Mouse (Mus musculus) liver, embryonic 16.5 days (tissue): ENCODE measurements around the gene Gp1ba. TPM values are rescaled to one million over a fixed set of nuclear protein-coding genes. Genes with fewer than 3 reads are reported as not detected.
A peak's percentile ranks its signal among the peaks of the same experiment; 100 is the strongest.

ENCODE experiments used
- ATAC-seq: fragments of 200-750 bp; cut with Nextera tagmentation; 2 replicates; pipeline ENCODE4 v1.8.0; 2017; ENCODE audit warnings: low read depth, mild to moderate bottlenecking, moderate number of reproducible peaks, moderate library complexity
- H3K27ac ChIP-seq: fragments of 300-500 bp; sonication (generic); 2 replicates; pipeline ENCODE4 v1.5.1; 2014; ENCODE audit warnings: mild to moderate bottlenecking, low read length
- H3K27me3 ChIP-seq: fragments of 300-500 bp; sonication (generic); 2 replicates; pipeline ENCODE4 v1.6.1; 2014; ENCODE audit warnings: low read depth, low read length, mixed read lengths; ENCODE audit not compliant: control insufficient read depth, insufficient read depth
- H3K36me3 ChIP-seq: fragments of 300-500 bp; sonication (generic); 2 replicates; pipeline ENCODE4 v1.6.1; 2014; ENCODE audit warnings: mild to moderate bottlenecking; ENCODE audit not compliant: control insufficient read depth, insufficient read depth
- H3K4me1 ChIP-seq: fragments of 300-500 bp; sonication (generic); 2 replicates; pipeline ENCODE4 v1.6.1; 2014; ENCODE audit warnings: low read depth, low read length, mixed read lengths; ENCODE audit not compliant: control insufficient read depth
- H3K4me2 ChIP-seq: fragments of 300-500 bp; sonication (generic); 2 replicates; pipeline ENCODE4 v1.6.1; 2014; ENCODE audit warnings: low read depth, low read length, mixed read lengths
- H3K4me3 ChIP-seq: fragments of 300-500 bp; sonication (generic); 2 replicates; pipeline ENCODE4 v1.5.1; 2014; ENCODE audit warnings: low read depth, mild to moderate bottlenecking, low read length
- H3K9ac ChIP-seq: fragments of 300-500 bp; sonication (generic); 2 replicates; pipeline ENCODE4 v1.6.1; 2014; ENCODE audit warnings: low read depth, low read length
- H3K9me3 ChIP-seq: fragments of 300-500 bp; sonication (generic); replicated peaks from 2 replicates; pipeline ENCODE4 v1.6.1; 2016; ENCODE audit warnings: low read length; ENCODE audit not compliant: control insufficient read depth
- WGBS: fragments of 180-500 bp; shearing (Covaris S2); extraction: QIAGEN DNeasy Blood & Tissue Kit; methylation state at CpG from one replicate; pipeline ENCODE4 v1.1.7; 2014; ENCODE audit not compliant: insufficient replicate concordance; 5-methylcytosine and 5-hydroxymethylcytosine counted together
- polyA plus RNA-seq: library from polyadenylated mRNA; unstranded; fragments of >200 nt; fragmentation: Nextera tagmentation; extraction: Ambion mirVana; gene quantifications from 2 replicates; pipeline ENCODE4 v1.2.1, GENCODE M21; 2015

Gene Gp1ba
- polyA plus RNA-seq, 1 experiment from 2014 or later, result 3.9 TPM

DNA sequence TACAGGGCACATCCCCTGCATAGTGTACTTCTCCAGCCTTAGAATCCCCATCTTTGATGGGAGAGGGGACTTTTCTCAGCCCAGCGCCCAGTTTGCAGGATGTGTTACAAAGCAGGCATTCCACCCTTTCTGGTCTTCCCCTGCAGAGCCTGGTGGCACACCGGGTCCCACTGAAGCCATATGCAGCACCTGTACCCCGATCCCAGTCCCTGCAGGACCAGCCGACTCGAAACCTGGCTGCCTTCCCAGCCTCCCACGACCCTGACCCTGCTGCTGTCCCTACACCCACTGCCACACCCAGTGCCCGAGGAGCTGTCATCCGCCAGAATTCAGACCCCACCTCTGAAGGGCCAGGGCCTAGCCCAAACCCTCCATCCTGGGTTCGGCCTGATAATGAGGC, 31.3 kb upstream of the Gp1ba start:
- no peak overlapping the region for H3K27ac ChIP-seq
- 61% methylated on average over 9 of the region's 9 CpGs for WGBS
- H3K4me3 ChIP-seq, result no peak overlapping the region
- no peak overlapping the region for H3K4me2 ChIP-seq
- H3K9me3 ChIP-seq, result no peaks in the 10 kb centered on the region
- ATAC-seq, result no peak
- H3K36me3 ChIP-seq, result peaks cover 2% of the 10 kb centered on the region
- no peaks in the 10 kb centered on the region for H3K4me1 ChIP-seq
- H3K27me3 ChIP-seq, result no peaks in the 10 kb centered on the region
- no peak overlapping the region for H3K9ac ChIP-seq

DNA sequence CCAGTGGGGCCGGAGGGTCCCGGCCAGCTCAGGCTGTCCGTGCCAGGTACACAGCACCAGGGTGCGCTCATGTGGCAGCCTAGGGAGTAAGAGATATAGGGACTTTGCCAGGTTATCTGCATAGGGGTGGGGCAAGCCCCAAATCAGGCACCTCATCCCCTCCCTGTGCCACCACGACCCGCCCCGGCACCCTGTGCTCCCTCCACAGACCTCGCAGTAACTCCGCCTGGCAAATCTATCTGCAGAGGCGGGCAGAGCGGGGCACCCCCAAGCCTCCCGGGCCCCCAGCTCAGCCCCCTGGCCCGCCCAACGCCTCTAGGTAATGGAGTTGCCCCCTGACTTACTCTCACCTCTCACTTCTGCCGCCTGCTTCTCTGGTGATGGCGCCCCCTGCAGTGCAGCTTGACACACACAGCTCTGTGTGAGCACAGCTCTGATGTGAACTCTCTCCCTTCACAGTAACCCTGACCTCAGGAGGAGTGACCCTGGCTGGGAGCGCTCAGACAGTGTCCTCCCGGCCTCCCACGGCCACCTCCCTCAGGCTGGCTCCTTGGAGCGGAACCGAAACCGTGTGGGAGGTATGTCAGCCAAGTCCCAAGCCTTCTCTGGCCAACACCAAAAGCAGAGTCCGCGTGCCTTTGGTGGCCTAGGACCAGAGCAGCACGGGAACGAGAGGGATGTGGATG, 30.4 kb upstream of the Gp1ba start:
- H3K4me2 ChIP-seq, result no peak overlapping the region
- 75% methylated on average over 26 of the region's 26 CpGs for WGBS
- peaks cover 2% of the 10 kb centered on the region for H3K36me3 ChIP-seq
- H3K27me3 ChIP-seq, result no peaks in the 10 kb centered on the region
- no peak overlapping the region for H3K9ac ChIP-seq
- no peaks in the 10 kb centered on the region for H3K9me3 ChIP-seq
- no peaks in the 10 kb centered on the region for H3K4me1 ChIP-seq
- H3K27ac ChIP-seq, result no peak overlapping the region
- ATAC-seq, result no peak
- no peak overlapping the region for H3K4me3 ChIP-seq

DNA sequence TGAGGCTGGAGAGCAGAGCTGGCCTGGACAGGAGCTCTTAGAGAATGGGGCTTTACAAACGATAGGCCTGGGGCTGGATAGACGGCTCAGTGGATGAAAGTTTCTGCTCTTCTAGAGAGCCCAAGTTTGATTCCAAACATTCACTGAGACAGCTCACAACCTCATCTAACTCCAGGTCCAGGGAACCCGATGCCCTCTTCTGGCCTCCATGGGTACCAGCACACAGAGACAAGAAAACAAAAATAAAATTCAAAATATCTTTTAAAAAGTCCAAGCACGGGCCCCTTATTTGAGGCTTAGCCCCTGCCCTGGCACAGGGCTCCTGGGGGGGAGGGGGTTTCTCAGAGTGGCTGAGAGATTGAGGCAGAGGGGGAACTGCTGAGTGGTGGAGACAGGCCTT, 28.2 kb upstream of the Gp1ba start:
- H3K27ac ChIP-seq, result no peak overlapping the region
- WGBS, result 68% methylated on average over 4 of the region's 4 CpGs
- no peak overlapping the region for H3K4me3 ChIP-seq
- no peaks in the 10 kb centered on the region for H3K27me3 ChIP-seq
- H3K9me3 ChIP-seq, result no peaks in the 10 kb centered on the region
- H3K4me1 ChIP-seq, result peaks cover 10% of the 10 kb centered on the region
- no peak overlapping the region for H3K4me2 ChIP-seq
- no peak overlapping the region for H3K9ac ChIP-seq
- H3K36me3 ChIP-seq, result peaks cover 2% of the 10 kb centered on the region; the same call in 1 of the 2 replicates
- no peak for ATAC-seq

DNA sequence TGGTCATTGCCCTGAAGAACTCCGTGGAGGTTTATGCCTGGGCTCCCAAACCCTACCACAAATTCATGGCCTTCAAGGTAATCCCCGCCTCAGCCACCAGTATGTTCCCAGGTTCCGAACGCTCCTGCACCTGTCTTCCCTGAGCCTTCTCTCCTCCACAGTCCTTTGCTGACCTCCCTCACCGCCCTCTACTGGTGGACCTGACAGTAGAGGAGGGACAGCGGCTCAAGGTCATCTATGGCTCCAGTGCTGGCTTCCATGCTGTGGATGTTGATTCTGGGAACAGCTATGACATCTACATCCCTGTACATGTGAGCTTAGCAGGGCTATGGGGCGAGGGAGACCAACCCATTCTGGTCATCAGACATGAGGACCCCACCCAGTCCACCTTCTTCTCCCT, 26.4 kb upstream of the Gp1ba start:
- no peak for ATAC-seq
- H3K27me3 ChIP-seq, result no peaks in the 10 kb centered on the region; the same call in 1 of the 2 replicates
- no peak overlapping the region for H3K4me2 ChIP-seq
- H3K27ac ChIP-seq, result no peak overlapping the region
- H3K4me1 ChIP-seq, result peaks cover 10% of the 10 kb centered on the region
- WGBS, result 79% methylated on average over 7 of the region's 7 CpGs
- no peaks in the 10 kb centered on the region for H3K9me3 ChIP-seq
- no peaks in the 10 kb centered on the region; the same call in 1 of the 2 replicates for H3K36me3 ChIP-seq
- no peak overlapping the region for H3K4me3 ChIP-seq
- no peak overlapping the region for H3K9ac ChIP-seq

DNA sequence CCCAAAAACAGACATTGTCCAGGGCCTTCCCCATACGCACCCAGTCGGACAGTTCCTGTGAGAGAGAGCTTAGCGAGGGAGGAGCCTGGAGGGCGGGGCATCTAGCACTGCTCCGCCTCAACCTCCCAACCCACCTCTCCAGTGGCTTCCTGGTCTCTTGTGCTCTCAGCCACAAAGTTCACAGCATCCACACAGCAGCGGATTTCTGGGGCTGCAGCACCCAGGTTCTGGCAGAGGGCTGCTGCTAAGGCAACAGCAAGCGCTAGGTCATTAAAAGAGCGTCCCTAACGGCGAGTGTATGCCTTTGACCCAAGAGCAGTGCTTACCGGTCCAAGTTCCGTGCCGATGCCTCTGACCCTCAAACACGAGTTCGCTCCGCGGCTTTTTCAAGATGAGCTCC, 23.8 kb upstream of the Gp1ba start:
- 0 out of 2 replicates have a peak overlapping the region, but pooled peaks have one; percentile 16 for H3K27ac ChIP-seq
- ATAC-seq, result peak; percentile 86
- peaks cover 10% of the 10 kb centered on the region for H3K4me1 ChIP-seq
- no peaks in the 10 kb centered on the region; the same call in 1 of the 2 replicates for H3K27me3 ChIP-seq
- H3K4me3 ChIP-seq, result peak overlapping the region; percentile 60
- no peaks in the 10 kb centered on the region; the same call in 1 of the 2 replicates for H3K36me3 ChIP-seq
- H3K9me3 ChIP-seq, result no peaks in the 10 kb centered on the region
- WGBS, result under 1% methylated on average over 17 of the region's 17 CpGs
- peak overlapping the region; percentile 53 for H3K9ac ChIP-seq
- H3K4me2 ChIP-seq, result peak overlapping the region; percentile 89

DNA sequence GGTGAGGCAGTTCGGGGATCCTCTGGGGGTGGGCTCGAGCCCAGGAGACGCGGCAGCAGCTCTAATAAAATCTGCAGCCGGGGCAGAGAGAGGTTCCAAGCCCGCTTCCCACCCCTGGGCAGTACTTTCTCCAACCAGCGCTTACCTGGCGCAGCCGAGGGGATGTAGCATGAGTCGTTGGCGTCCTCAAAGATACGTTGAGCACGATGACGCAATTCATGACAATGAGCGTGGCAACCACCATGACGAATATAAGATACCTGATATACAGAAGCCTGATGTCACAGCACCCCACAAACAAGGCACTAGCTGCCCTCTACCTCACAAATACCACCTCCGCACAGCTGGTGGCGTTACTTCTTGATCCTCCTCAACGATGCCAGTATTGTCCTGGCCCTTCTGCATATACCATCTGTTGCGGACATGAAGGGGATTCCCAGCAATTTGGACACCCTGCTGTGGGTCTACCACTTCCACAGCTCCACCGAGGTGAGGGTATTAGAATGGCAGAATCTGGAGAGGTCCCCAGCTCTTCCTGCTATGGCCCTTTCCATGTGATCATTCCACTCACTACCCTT, 23.3 kb upstream of the Gp1ba start, which contains the start of gene 4930544D05Rik:
Gene 4930544D05Rik (plus strand): TSS at position 333 of the 578 bp plus-strand sequence.
- ATAC-seq, result 0 out of 2 replicates have a peak, but pooled peaks have one; percentile 9
- WGBS, result 15% methylated on average over 21 of the region's 21 CpGs
- no peaks in the 10 kb centered on the region for H3K9me3 ChIP-seq
- H3K4me2 ChIP-seq, result peak within 1 kb of the TSS; percentile 89
- H3K27ac ChIP-seq, result 0 out of 2 replicates have a peak within 1 kb of the TSS, but pooled peaks have one; percentile 16
- no peaks in the 10 kb centered on the region; the same call in 1 of the 2 replicates for H3K36me3 ChIP-seq
- H3K27me3 ChIP-seq, result no peaks in the 10 kb centered on the region; the same call in 1 of the 2 replicates
- H3K4me3 ChIP-seq, result peak within 1 kb of the TSS; percentile 60
- peaks cover 10% of the 10 kb centered on the region for H3K4me1 ChIP-seq
- H3K9ac ChIP-seq, result peak within 1 kb of the TSS; percentile 53

DNA sequence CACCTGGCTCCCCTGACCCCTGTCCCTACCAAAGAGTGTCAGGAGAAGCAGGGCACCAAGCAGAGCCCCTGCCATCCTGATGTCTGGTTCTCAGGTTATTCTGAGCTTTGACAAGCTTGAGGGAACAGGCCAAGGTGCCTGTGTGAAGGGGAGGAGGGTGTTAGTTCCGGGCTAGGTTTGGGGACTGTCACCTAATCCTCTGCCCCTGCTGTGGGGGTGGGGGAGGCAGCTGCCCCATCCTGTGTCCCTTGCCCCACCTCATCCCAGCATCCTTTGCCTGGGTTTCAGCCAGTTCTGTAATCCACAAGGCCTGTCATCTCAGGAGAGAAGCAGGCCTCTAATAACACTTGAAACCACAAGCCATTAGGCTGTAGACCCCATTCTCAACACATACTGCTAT, 19.8 kb upstream of the Gp1ba start, which contains the start of gene Chrne:
Gene Chrne (minus strand): TSS at position 116 of the 400 bp plus-strand sequence.
- H3K9ac ChIP-seq, result no peak within 1 kb of the TSS
- ATAC-seq, result no peak
- H3K27me3 ChIP-seq, result no peaks in the 10 kb centered on the region; the same call in 1 of the 2 replicates
- WGBS, result 36% methylated on average over 1 of the region's 1 CpGs
- H3K4me2 ChIP-seq, result no peak within 1 kb of the TSS
- no peaks in the 10 kb centered on the region for H3K36me3 ChIP-seq
- H3K27ac ChIP-seq, result no peak within 1 kb of the TSS
- H3K9me3 ChIP-seq, result no peaks in the 10 kb centered on the region
- H3K4me3 ChIP-seq, result no peak within 1 kb of the TSS
- peaks cover 10% of the 10 kb centered on the region for H3K4me1 ChIP-seq

DNA sequence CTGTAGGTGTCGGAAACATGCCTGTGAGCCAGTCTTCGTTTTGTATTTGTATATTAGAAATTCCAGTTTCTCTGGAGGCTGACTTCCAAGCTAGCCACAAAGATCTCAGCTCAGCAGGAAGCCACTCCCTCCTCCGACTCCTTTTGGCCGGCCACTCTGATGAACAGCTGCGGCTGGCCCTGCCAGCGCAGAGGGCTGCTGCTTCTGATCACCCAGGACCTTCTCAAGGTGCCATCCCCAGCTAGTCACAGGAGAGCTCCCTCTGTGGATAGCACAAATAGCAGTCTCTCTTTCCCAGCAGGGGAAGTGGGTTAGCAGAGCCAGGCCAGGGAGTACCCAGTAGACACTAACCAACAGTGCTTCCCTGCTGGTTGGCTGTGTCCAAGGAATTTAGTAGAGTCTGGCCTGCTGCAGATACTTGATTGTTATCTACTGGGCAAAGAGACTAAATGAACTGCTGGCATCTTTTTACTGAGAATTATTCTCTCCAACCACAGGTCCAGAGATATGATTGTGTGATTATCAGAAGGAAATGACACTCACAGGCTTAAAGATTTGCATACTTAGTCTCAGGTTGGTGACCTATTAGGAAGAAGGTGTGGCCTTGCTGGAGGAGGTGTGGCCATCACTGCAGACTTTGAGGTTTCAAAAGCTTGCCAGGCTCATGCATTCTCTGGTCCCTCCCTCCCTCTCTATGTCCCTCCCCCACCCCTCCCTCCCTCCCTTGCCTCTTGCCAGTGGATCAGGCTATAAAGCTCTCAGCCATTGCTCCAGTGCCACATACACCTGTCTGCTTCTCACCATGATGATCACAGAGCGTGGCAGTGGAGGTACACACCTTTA, 16.7 kb upstream of the Gp1ba start:
- no peak overlapping the region for H3K4me2 ChIP-seq
- no peak overlapping the region for H3K9ac ChIP-seq
- 51% methylated on average over 7 of the region's 7 CpGs for WGBS
- no peaks in the 10 kb centered on the region for H3K4me1 ChIP-seq
- no peak overlapping the region for H3K4me3 ChIP-seq
- no peaks in the 10 kb centered on the region for H3K9me3 ChIP-seq
- no peaks in the 10 kb centered on the region for H3K27me3 ChIP-seq
- ATAC-seq, result peak; percentile 70
- H3K36me3 ChIP-seq, result no peaks in the 10 kb centered on the region
- H3K27ac ChIP-seq, result no peak overlapping the region
